Mouse (Mus musculus) heart, postnatal 25 days (tissue): ENCODE measurements around the gene Mlip. TPM values are rescaled to one million over a fixed set of nuclear protein-coding genes. Genes with fewer than 3 reads are reported as not detected.

ENCODE experiments used
- total RNA-seq, 2 experiments: library from RNA; stranded (reverse); gene quantifications; 2 replicates each; pipeline ENCODE4 v1.2.3; 2021

Mlip gene
- total RNA-seq, 2 experiments from 2014 or later: 134 to 142 TPM

Other genes starting within 250 kb of the Mlip start
- 10 to 100 TPM; 17.2 to 18.4 TPM for gene Lrrc1, start 191.9 kb upstream of the Mlip start, total RNA-seq